Mouse (Mus musculus) adrenal gland, postnatal 0 days (tissue): Measurements from ENCODE around the gene Zfp992. TPM values are rescaled to one million over a fixed set of nuclear protein-coding genes. Genes with fewer than 3 reads are reported as not detected.

Experiments
- polyA plus RNA-seq: library from polyadenylated mRNA; unstranded; fragments of >200 nt; fragmentation: Nextera tagmentation; extraction: Ambion mirVana; gene quantifications from 2 replicates; pipeline ENCODE4 v1.2.1, GENCODE M21; 2015

Gene Zfp992
- polyA plus RNA-seq = 4.2 and 5.4 TPM in 2 replicates

DNA sequence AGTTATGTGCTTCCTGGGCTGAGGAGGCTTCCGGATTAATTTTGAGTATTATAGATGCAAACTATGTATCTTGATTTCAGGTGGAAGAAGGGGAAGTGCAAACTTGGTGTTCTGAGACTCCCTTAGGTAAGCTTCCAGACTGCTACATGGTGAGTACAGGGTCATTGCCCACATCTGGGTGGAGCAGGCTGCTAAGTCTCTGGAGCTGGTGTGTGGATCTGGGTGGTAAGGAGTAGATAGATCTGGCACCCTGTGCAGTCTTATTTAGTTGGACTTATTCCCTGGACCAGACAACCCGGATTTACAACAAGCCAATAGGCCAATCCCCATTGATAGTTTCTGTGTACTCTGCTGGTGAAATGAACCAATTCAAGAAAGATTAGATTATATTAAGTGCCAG, at the start of gene Zfp992:
Gene Zfp992, plus strand, starts transcription at position 74 of the 400 bp plus-strand sequence.

DNA sequence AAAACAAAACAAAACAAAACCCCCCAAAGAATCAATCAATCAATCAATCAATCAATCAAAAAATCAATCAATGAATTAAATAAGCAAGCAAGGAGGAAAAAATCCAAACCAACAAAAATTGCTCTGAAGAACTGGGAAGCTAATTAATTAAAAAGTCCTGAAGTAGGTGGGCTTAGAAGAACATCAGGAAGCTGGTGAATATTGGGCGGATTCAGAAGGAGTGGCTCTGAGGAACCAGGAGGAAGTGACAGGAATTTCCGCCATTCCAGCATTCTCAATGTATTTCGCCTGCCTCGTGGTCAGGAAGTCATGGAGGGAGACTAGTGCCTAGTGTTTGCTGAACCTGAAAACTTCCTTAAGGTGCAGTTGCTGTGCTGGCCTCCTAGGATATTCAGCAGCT, 52.9 kb downstream of the Zfp992 start, which contains the start of gene Zfp981:
Gene Zfp981, plus strand, starts transcription at position 301 of the 400 bp plus-strand sequence.

Other genes starting within 250 kb of the Zfp992 start
- 0.08 and 0.10 TPM in 2 replicates for gene Zfp981, start 53.0 kb downstream of the Zfp992 start, polyA plus RNA-seq
- gene Zfp993, start 161.9 kb downstream of the Zfp992 start, polyA plus RNA-seq = 2.3 and 5.2 TPM in 2 replicates